Mouse (Mus musculus): ENCODE data around the gene Nol3.
"Not testable (repeated sequence)": the region's sequence is repeated elsewhere in the genome, so short reads cannot be mapped to it uniquely, and the experiment has no call there.

Nol3 gene

DNA sequence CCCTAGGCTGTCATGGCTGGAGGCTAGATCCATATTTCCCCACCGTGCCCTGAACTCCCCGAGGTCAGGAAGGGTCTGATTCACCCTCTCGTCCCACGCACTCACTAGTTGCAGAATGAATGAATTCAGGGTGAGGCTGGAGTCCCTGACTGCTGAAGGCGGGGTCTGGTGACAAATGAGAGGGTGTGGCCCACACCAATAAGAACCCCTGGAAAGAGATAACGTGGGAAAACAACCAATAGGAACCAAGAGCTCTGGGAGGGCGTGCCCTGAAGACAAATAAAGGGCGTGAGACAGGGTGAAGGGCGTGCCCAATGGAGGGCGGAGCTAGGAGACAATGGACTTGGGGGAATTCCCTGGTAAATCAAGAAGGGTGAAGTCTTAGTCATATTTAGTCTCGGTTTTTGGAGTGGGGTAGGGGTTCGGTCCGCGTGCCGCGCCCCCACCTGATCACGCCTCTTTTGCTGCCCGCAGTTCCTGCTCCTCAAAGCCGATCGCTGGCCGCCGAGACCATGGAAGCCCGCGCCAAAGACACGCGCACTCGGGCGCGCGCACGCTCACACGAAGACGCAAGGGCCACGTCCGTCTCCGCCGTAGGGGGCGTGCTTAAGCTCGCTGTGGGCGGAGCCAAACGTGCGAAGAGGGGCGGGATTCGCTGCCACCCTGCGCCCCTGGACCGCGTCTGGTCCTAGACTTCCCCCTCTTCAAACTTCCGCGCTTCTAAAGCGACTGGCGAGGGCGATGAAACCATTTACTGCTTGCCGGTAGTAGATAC is 13.2 kb downstream of the Nol3 start:
- DNase-seq (ENCODE audit: low spot score in 2 of 2), result peak; percentile 91 to 92

DNA sequence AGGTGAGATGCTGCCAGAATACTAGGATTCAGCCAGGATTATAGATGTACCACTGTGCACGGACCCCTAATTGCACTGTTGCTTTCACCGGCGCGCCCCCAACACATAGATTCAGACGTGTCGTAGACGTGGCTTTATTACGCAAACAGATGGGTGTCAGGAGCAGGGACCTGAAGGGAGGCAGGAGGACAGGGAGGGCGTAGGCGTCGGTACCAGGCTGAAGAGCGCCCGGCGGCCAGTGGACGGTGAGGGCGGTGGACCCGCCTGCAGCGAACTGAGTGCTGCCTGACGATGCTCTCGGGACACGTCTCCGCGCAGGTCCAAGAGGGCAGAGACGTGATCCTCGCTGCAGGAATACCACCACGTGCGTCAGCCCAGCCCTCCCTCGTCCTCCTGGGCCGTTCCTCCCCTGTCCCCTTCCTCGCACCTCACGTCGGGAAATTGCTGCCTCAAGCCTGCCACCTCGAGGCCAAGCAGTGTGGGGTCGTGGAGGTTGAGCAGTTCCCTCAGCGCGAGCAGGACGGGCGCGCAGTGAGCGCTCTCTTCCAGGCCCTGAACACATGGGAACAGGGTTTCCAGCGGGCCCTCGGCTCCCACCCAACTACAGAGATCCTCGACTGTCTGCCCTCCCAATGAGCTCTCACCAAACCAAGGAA is 14.0 kb downstream of the Nol3 start, which contains the start of gene 4931428F04Rik:
Gene 4931428F04Rik (minus strand): TSS at position 60 of the 656 bp plus-strand sequence.
- DNase-seq (ENCODE audit: low spot score in 2 of 2), result no peak

DNA sequence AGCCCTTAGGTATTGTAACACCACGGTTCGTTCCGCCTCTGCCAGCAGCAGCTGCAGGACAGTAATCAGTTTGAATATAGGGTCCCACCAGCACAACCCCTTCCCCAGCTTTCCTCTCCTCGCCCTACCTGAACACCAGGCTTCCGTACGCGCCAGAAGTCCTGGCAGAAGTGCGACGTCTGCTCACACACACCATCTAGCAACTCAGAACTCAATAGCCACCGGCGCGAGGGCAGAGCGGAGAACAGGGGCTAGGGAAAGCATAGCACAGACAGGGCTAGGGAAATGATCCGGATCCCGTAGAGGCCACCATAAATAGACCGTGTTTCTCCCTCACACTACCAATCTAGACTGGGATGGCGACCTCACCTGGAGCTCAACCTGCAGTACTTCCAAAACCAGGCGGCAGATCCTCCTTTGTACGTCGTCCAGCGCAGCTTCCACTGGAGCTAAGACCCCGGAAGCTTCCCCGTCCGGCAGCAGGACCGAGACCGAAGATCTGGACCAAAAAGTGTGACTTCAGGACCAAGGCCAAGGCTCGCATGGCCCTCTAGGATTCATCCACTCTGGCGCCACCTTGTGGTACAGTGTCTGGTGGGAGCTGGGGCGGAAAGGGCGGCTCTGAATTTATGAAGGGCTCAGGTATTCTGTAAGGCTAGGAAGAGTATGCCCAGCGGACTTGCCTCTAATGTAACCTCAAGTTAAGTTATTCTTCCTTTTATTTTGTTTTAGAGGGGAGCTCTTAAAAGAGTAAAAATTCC is 14.8 kb downstream of the Nol3 start:
- peak; percentile 59 to 72 for DNase-seq (ENCODE audit: low spot score in 2 of 2)

DNA sequence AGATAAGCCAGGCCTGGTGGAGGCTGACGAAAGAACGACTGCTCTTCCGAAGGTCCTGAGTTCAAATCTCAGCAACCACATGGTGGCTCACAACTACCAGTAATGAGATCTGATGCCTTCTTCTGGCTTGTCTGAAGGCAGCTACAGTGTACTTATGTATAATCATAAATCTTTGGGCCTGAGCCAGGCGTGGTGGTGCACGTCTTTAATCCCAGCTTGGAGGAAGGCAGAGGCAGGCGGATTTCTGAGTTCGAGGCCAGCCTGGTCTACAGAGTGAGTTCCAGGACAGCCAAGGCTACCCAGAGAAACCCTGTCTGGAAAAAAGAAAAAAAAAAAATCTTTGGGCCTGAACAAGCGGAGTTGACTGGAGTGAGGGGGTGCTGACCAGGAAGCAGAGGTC is 15.4 kb downstream of the Nol3 start:
- DNase-seq (ENCODE audit: low spot score in 2 of 2), result not testable (repeated sequence)

DNA sequence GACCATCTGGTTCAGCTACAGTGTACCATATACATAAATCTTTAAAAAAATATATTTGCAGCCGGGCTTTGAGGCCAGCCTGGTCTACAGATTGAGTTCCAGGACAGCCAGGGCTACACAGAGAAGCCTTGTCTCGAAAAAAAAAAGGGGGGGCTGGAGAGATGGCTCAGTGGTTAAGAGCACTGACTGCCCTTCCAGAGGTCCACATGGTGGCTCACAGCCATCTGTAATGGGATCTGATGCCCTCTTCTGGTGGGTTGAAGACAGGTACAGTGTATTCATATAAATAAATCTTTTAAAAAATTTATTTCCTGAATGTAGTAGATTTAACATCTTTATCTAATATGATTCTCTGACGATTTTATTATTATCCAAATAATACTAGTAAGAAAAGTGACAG is 15.9 kb downstream of the Nol3 start:
- not testable (repeated sequence) for DNase-seq (ENCODE audit: low spot score in 2 of 2)

DNA sequence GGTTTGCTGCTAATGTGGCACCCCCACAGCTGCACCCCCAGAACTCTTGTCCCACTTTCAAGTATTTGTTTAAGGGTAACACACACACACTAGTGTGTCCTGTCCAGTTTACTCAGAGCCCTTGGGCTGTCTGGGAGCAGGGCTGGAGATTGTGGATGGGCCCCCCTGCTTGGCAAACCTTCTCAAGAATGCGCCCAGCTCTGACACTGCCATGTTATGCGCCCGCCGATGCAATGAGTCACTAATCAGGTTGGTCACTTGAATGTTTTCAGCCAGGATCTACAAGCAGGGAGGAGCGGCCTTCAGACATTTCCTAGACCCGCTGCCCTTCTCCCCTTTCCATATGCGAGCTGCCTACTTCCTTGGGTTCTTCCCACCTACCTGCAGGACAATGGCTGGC is 16.5 kb downstream of the Nol3 start:
- DNase-seq (ENCODE audit: low spot score in 2 of 2), result no peak

DNA sequence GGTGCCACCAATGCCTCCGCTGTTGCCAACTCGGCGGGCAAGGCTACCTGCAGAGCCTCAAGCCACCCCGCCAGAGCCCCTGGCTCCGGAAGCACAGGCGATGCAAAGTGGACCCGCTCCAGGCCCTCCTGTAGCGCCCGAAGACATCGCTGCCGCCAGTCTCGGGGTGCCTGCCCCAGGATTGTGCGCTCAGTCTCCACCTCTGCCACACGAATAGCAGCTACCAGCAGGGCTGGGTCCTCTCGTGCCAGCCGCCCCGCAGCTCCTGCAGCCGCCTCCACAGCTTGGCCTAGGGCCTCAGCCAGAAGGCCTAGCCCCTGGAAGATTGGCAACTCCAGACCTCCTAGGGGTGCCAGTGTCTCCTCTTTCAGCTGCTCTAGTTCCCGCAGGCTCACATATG is 17.5 kb downstream of the Nol3 start:
- DNase-seq (ENCODE audit: low spot score in 2 of 2), result no peak

DNA sequence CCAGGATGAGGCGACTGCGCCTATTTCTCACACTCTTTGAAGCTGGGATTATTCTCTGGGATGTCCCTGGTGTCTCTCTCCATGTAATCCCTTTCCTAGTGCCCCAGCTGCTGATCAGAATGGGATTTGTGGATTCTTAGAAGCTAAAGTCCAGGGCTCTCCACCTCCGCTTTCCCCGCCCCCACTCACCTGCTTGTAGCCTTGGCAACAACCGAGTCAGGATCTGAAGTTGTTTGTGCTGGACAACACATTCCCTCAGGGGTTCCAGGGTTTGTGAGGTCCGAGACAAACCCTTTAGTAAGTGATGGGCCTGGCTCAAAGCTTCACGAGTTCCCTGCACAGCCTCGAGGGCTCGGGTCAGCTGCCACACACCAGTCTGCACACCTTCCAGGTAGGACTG is 18.8 kb downstream of the Nol3 start:
- no peak for DNase-seq (ENCODE audit: low spot score in 2 of 2)

DNA sequence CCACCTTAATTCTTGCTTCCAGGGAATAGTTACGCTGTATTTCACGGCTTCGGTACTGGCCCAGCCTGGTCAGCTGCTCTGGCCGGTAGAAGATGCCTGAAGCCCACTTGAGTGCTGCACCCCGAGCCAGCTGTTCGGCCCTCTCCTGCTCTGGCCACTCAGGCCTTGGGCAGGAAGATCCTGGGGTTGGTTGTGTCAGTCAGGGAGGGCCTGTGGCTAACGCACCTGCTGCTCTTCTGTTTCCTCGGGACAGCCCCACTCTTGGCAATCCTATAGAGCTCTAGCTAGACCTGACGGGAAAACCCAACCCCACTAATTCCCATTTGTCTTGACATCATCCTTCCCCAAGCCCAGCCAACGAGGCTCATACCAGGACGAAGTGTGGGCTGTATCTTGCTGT is 19.3 kb downstream of the Nol3 start:
- DNase-seq (ENCODE audit: low spot score in 2 of 2), result no peak

DNA sequence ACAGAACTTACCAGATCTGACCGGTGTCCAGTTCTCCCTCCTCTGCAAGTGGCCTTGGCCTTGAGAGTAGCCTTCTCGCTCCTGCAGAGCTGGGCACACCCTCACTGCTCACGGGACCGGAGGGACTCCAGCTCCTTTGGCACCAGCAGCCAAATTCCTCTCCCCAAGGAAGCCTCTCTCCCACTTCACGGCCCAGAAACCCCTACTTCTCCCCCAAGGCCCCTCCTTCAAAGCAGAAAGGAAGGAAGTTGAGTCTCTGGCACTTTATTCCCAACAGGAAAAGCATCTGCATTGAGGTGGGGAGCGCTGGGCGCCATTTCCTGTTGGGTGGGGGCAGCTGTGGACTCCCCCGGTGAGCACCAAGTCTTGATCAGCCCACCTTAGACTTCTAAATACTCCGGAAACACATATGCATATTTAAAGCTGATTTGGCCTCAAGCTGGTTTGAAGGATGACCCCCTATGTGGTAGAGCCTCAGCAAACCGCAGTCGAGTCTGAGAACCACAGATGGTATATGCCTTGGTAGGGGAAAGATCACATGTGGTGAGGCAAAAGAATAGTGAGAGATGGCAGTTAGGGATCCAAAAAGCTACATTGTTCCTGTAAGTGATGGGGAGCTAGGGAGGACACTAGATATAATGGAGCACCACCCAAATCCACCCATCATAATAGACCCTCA is 20.1 kb downstream of the Nol3 start, which contains the start of gene Exoc3l:
Gene Exoc3l (minus strand): TSS at position 207 of the 679 bp plus-strand sequence.
- DNase-seq (ENCODE audit: low spot score in 2 of 2), result no peak

DNA sequence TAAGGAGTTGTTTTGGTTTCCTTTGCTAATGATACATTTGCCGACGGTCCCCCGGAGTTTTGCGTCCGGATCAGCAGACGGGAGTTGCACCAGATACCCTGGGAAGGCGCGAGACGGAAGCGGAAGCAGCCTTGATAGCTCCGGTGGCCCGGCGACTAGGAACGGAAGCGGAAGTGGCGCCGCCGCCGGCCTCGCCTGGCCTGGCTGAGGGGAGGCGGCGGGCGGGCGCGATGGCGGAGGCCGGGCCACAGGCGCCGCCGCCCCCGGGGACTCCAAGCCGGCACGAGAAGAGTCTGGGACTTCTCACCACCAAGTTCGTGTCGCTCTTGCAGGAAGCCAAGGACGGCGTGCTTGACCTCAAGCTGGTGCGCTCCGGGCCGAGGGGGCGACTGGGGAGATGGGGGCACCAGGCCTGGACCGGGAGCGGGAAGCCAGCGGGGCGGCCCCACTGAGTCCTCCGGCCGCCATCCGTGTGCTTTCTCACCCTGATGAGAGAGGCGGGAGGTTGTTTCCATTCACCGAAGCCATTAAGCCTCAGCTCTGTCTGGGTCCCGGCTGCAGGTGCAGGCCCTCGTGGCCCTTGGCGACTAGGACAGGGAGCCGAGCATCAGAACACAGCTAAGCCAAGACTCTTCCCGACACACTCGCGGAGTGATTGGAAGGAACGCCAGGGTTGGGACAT is 21.7 kb downstream of the Nol3 start, which contains the start of gene E2f4:
Gene E2f4 (plus strand): TSS at position 153 of the 682 bp plus-strand sequence.
- peak; percentile 72 to 89 for DNase-seq (ENCODE audit: low spot score in 2 of 2)

DNA sequence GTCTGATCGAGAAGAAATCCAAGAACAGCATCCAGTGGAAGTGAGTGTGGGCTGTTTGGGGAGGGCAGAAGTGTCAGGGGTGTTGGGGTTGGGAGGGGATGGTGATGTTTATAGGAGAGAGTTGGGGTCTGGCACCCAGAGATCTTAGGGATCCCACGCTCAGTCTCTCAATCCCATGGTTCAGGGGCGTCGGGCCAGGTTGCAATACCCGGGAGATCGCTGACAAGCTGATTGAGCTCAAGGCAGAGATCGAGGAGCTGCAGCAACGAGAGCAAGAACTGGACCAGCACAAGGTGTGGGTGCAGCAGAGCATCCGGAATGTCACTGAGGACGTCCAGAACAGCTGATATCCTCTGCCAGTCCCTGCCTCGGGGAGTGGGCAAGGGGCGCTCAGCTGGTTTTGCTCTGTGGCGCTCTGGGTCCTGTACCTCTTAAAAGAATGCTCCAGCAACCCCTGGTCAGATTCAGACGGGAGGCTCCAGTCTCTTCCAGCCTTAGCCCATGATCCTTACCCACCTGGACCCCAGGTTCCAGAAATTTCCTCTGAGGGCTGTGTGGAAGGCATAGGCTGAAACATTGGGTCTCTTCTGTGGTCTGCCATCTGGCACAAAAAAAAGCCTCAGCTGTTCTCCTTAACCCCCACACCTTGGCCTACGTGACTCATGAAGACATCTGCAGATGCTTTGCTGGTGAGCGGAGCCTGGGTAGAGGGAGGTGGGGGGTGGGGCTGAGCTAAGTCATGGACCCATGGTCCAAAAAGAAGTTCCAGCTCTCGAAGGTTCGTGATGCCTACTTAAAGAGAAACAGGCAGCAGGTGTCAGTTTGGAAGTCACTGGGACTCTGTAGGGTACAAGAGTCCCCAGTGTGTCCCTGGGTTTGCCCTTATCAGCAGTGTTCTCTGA is 22.7 kb downstream of the Nol3 start:
- DNase-seq (ENCODE audit: low spot score in 2 of 2), result no peak

DNA sequence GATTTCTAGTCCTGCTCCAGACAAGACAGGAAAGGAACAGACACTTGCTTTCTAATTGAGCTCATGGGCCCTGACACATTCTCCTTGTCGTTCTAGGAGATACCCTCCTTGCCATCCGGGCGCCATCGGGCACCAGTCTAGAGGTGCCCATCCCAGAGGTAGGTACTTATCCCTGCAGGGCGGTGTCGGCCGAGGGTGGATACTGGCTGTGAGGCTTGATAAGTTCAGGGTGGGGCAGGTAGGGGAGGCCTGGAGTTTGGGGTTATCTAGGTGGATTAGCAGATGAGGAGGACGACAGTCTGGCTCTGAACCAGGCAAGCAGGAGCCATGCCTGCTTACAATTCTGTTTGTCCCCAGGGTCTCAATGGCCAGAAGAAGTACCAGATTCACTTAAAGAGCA is 24.0 kb downstream of the Nol3 start:
- no peak for DNase-seq (ENCODE audit: low spot score in 2 of 2)

DNA sequence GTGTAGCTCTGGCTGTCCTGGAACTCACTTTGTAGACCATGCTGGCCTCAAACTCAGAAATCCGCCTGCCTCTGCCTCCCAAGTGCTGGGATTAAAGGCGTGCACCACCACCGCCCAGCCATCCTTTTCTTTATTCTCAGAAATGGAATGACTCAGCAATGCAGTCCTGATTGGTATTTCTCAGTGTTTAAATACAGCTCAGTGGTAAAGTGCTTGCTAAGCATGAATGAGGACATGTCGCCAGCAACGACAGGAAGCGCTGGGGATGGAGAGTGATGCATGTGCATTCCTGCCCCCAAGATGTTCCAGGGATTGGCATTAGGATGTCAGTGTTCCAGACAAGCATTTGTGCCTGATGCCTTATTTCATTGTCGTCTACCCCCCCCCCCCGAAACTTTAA is 27.5 kb downstream of the Nol3 start:
- no peak for DNase-seq (ENCODE audit: low spot score in 2 of 2)

DNA sequence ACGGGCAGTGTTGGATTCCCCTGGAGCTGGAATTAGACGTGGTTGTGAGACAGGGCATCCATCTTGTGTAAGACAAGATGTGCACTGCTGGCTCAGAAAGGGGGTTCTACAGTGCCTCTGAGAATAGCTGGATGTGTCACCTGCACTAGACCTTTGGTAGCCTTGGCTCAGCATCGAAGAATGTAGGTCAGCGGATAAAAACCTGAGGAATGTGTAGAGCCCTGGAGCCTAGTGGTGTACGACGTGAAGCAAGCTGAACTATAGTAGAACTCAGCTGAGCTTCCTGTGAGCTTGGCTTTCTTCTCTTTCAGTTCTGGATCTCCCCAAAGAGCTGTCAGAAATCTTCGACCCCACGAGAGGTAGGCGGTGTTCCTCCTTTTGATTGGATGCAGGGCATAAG is 27.9 kb downstream of the Nol3 start:
- no peak for DNase-seq (ENCODE audit: low spot score in 2 of 2)

DNA sequence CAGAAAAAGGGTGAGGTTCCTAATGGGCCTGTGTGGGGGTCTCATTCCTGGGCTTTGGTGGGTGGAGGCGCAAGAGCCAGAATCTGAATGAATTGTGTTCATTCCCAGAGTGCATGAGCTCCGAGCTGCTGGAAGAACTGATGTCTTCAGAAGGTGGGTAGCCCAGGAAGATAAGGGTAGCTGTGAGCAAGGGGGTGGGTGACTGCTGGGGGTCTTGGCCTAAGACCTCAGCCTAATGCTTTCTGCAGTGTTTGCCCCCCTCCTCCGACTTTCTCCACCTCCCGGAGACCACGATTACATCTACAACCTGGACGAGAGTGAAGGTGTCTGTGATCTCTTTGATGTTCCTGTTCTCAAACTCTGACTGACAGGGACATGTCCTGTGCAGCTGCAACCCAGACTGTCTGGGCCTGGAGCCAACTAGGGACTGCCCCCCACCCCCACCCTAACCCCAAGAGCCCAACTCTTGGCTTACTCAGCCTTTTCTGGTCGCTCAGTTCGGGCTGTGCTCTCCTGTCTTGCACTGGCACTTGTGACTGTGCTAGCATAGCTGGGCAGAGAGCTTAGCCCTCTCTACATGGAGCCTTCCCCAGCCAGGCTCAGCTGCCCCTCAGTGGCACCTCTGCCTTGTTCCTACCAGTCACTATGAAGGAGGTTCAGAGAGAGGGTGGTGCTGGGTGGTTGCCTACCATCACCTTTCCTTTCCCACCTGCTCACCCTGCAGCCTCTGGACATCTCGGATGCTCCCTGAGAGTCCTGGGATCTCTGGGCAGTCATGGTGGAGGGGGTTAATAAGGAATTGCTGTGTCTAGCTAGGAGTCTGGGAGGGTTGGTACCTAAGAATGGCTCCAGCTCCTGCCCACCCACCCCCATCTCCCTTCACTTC is 28.6 kb downstream of the Nol3 start:
- no peak for DNase-seq (ENCODE audit: low spot score in 2 of 2)

DNA sequence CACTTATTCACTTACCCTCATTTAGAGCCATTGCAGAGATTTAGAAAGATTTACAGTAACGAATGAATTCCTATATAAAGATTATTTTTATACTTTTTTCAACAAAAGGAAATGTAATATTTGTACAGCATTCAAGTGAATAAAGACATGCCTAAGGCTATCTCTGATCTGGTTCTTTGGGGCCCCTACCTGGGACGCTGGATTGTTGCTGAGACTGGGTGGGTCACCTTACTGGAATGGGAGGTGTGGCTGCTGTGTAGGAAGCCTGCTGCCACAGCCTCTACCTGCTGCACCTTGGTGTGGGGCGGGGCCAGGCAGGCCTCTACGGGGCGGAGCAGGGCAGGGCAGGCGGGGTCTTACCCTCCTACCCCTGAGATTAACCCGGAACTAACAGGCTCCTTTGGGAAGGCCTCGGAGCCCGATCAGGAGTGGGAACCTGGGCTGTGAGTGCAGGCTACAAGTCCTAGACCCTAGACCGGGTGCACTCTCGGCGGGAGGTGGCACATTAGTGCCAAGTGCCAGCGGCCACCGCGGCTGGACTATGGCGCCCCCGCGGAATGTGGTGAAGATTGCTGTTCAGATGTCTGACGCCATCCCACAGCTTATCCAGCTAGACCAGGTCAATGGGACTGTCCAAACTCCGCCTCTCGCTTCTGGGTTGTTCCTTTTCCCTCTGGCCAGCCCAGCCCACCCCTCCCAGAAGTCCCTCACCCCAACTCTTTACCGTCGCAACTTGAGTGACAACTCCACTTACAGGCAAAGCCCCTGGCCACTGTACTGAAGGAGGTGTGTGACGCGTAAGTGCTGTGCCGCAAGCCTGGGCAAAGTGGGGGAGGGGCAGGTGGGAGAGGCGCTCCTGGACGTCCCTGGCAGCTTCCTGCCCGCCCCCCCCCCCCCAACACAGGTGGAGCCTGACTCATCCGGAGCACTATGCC is 29.5 kb downstream of the Nol3 start, which contains the start of gene Elmo3:
Gene Elmo3 (plus strand): TSS at position 391 of the 935 bp plus-strand sequence.
- DNase-seq (ENCODE audit: low spot score in 2 of 2), result peak in 1 of 2 experiments; percentile 35

DNA sequence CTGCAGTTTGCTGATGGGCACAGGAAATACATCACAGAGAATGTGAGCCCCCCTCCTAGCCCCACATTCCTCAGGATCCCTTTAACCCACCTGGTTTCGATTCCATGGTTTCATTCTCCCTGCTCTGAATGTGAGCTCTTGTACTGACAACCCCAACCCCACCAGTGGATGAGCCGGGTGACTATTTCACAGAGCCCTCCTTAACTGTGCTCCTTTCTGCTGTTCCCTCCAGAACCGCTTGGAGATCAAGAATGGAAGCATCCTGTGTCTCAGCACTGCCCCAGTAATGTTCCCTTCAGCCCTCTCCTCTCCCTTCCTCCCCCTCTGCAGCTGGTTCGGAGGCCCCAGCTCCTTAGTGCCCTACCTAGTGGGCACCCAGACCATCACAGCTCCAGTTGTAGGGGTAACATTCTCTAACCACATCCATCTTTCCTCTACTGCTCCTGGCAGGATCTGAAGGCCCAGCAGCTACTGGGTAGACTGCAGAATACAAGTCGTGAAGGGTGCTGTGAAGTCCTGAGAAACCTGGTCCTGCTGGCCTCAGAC is 30.3 kb downstream of the Nol3 start:
- DNase-seq (ENCODE audit: low spot score in 2 of 2), result no peak

Measured in frontal cortex, postnatal 25 days (tissue).